Mouse (Mus musculus): ENCODE measurements at regions not wholly inside any gene's neighbourhood (a gene's known extent, or its start where the extent isn't known, plus 50 kb on each side); places are given as distances from the start of the nearest gene placed in this dataset.

- no peak for TF ChIP-seq CTCF (IDR thresholded peaks at IDR 0.05; ENCODE audit: borderline replicate concordance, insufficient read depth, low read length)
- no peak for TF ChIP-seq POLR2A (IDR thresholded peaks at IDR 0.05; ENCODE audit: low read depth, low read length)
Observed at GRCm38 (mm10) chr14:86510408-86510807, 630.6 kb downstream of the Diaph3 start.

Data from embryonic fibroblast, embryonic 13.5 days (primary cell).